Mouse (Mus musculus): ENCODE measurements around the gene Sox18. TPM values are rescaled to one million over a fixed set of nuclear protein-coding genes. Genes with fewer than 3 reads are reported as not detected.

The Sox18 gene
- total and polyA plus RNA-seq, 3 experiments, result 0.04 TPM; not detected in 2

DNA sequence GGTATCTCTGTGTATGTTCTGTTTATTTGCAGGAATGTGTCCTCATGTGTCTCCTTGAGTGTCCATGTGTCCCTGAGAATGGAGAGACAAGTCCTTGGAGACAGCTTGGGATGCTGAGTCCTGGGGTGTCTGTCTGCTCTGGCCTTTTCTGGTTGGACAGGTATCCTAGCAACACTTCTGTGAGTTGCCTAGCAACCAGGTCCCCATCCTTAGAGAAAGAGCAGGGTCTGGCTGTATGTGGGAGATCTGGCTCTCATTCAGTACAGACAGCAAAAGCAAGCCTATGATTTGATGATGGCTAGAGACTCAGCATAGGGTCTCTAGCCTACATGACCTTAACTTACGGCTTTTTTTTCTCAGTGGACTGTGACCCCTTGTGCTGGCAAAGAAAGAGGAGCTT lies 42.3 kb upstream of the Sox18 start:
- DNase-seq (ENCODE audit: low read depth, low spot score), result no peak
- Histone ChIP-seq H3K9ac (ENCODE audit: control insufficient read depth, low read depth, low read length, poor library complexity, severe bottlenecking) (no peak overlapping the region), H3K36me3 (ENCODE audit: control insufficient read depth in 1 of 2, insufficient read depth in 2 of 2, low read length in 2 of 2) (0 out of 4 replicates have a peak, but pooled peaks cover 0 to 2% of the 10 kb centered on the region in 2 experiments), H3K27me3 (ENCODE audit: control insufficient read depth in 1 of 2, insufficient read depth in 2 of 2, low read length in 2 of 2) (no peaks in the 10 kb centered on the region), H3K79me2 (ENCODE audit: control insufficient read depth, insufficient read depth, low read length, poor library complexity) (no peaks in the 10 kb centered on the region), H3K9me3 (replicated peaks; ENCODE audit: insufficient read depth, low read length) (no peaks in the 10 kb centered on the region), H3K4me1 (ENCODE audit: control insufficient read depth in 1 of 2, insufficient read depth in 2 of 2, low read length in 2 of 2) (peaks cover 2 to 10% of the 10 kb centered on the region in 2 experiments; a peak in 2 of 4 replicates), H3K4me3 (ENCODE audit: control insufficient read depth in 1 of 2, insufficient read depth in 1 of 2, low read depth in 2 of 2, low read length in 2 of 2) (no peak overlapping the region), H3K27ac (ENCODE audit: control insufficient read depth, low read depth, low read length) (no peak overlapping the region)
- TF ChIP-seq KAT2A (conservative IDR thresholded peaks at IDR 0.05; ENCODE audit: low read depth, low read length) (no peak), MAZ (IDR thresholded peaks at IDR 0.05; ENCODE audit: low read depth, low read length) (no peak), MYC (IDR thresholded peaks at IDR 0.05; ENCODE audit: low read depth, low read length) (no peak), TBP (IDR thresholded peaks at IDR 0.05; ENCODE audit: low read depth, low read length) (no peak), BHLHE40 (IDR thresholded peaks at IDR 0.05; ENCODE audit: borderline replicate concordance, low read depth, low read length) (no peak), SIN3A (IDR thresholded peaks at IDR 0.05; ENCODE audit: low read length) (no peak), EP300 (IDR thresholded peaks at IDR 0.05; ENCODE audit: low read depth in 1 of 2, low read length in 2 of 2) (no peak), JUND (IDR thresholded peaks at IDR 0.05; ENCODE audit: low read depth, low read length) (no peak)

DNA sequence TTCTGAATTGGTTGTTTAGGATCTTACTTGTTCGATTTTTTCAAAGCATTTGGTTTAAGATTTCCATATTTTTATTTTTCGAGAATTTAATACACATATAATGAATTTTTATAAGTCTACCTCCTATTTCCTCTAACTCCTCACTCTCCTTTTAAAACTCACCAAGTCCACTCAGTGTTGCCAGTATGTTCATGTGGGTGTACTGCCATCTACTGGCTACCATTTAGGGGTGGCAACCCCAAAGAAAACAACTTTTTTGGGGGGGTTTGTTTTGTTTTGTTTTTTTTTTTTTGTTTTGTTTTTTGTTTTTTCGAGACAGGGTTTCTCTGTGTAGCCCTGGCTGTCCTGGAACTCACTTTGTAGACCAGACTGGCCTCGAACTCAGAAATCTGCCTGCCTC lies 35.2 kb upstream of the Sox18 start:
- peaks cover 0 to 7% of the 10 kb centered on the region in 2 experiments; a peak in 1 of 4 replicates for H3K36me3 ChIP-seq (ENCODE audit: control insufficient read depth in 1 of 2, insufficient read depth in 2 of 2, low read length in 2 of 2)
- no peak overlapping the region for H3K27ac ChIP-seq (ENCODE audit: control insufficient read depth, low read depth, low read length)
- H3K27me3 ChIP-seq (ENCODE audit: control insufficient read depth in 1 of 2, insufficient read depth in 2 of 2, low read length in 2 of 2), result no peaks in the 10 kb centered on the region; a peak in 1 of 4 replicates
- no peaks in the 10 kb centered on the region for H3K79me2 ChIP-seq (ENCODE audit: control insufficient read depth, insufficient read depth, low read length, poor library complexity)
- H3K9me3 ChIP-seq (replicated peaks; ENCODE audit: insufficient read depth, low read length), result no peaks in the 10 kb centered on the region
- DNase-seq (ENCODE audit: low read depth, low spot score), result peak; percentile 73
- no peak overlapping the region for H3K9ac ChIP-seq (ENCODE audit: control insufficient read depth, low read depth, low read length, poor library complexity, severe bottlenecking)
- H3K4me3 ChIP-seq (ENCODE audit: control insufficient read depth in 1 of 2, insufficient read depth in 1 of 2, low read depth in 2 of 2, low read length in 2 of 2), result no peak overlapping the region
- peaks cover 3% of the 10 kb centered on the region in 2 experiments; a peak in 2 of 4 replicates for H3K4me1 ChIP-seq (ENCODE audit: control insufficient read depth in 1 of 2, insufficient read depth in 2 of 2, low read length in 2 of 2)
- no peak for TF ChIP-seq MEF2A (IDR thresholded peaks at IDR 0.05; ENCODE audit: extremely low read depth, insufficient replicate concordance, low read depth, low read length, poor library complexity, severe bottlenecking)
- TF ChIP-seq NELFE (IDR thresholded peaks at IDR 0.05; ENCODE audit: low read depth, low read length), result no peak
- peak; percentile 81 for TF ChIP-seq SMC3 (IDR thresholded peaks at IDR 0.05; ENCODE audit: low read depth, low read length)
- TF ChIP-seq GATA1 (IDR thresholded peaks at IDR 0.05; ENCODE audit: low read depth, low read length), result no peak
- TF ChIP-seq CTCF (IDR thresholded peaks at IDR 0.05 in 2 of 3, conservative IDR thresholded peaks at IDR 0.05 in 1 of 3; ENCODE audit: control insufficient read depth in 1 of 3, insufficient read depth in 1 of 3, low read depth in 2 of 3, low read length in 3 of 3, poor library complexity in 1 of 3, severe bottlenecking in 1 of 3), result peak; percentile 37 to 79 (median 66)
- peak; percentile 67 for TF ChIP-seq ZNF384 (IDR thresholded peaks at IDR 0.05; ENCODE audit: low read depth, low read length)
- TF ChIP-seq MAX (IDR thresholded peaks at IDR 0.05; ENCODE audit: low read length), result no peak
- no peak for TF ChIP-seq KAT2A (conservative IDR thresholded peaks at IDR 0.05; ENCODE audit: low read depth, low read length)
- no peak for TF ChIP-seq TAL1 (IDR thresholded peaks at IDR 0.05; ENCODE audit: low read length)
- no peak for TF ChIP-seq GABPA (IDR thresholded peaks at IDR 0.05; ENCODE audit: low read depth, low read length)
- 0 out of 2 replicates have a peak, but pooled peaks have one; percentile 12 for TF ChIP-seq ELF1 (IDR thresholded peaks at IDR 0.05; ENCODE audit: low read depth, low read length)
- no peak for TF ChIP-seq UBTF (IDR thresholded peaks at IDR 0.05; ENCODE audit: borderline replicate concordance, insufficient read depth, low read depth, low read length)
- TF ChIP-seq JUND (IDR thresholded peaks at IDR 0.05; ENCODE audit: low read depth, low read length), result no peak
- no peak for TF ChIP-seq POLR2AphosphoS5 (IDR thresholded peaks at IDR 0.05; ENCODE audit: borderline replicate concordance, low read depth, low read length)
- TF ChIP-seq MYC (IDR thresholded peaks at IDR 0.05; ENCODE audit: low read depth, low read length), result no peak
- TF ChIP-seq TBP (IDR thresholded peaks at IDR 0.05; ENCODE audit: low read depth, low read length), result no peak
- no peak for TF ChIP-seq ZKSCAN1 (IDR thresholded peaks at IDR 0.05; ENCODE audit: low read depth, low read length)
- TF ChIP-seq ZMIZ1 (IDR thresholded peaks at IDR 0.05; ENCODE audit: low read depth, low read length), result no peak
- peak; percentile 85 for TF ChIP-seq ZC3H11A (IDR thresholded peaks at IDR 0.05; ENCODE audit: low read depth, low read length)
- TF ChIP-seq TCF12 (IDR thresholded peaks at IDR 0.05; ENCODE audit: low read depth, low read length), result no peak
- TF ChIP-seq NRF1 (IDR thresholded peaks at IDR 0.05; ENCODE audit: insufficient read depth, low read depth, low read length, poor library complexity, severe bottlenecking), result no peak
- TF ChIP-seq POLR2A (IDR thresholded peaks at IDR 0.05; ENCODE audit: control insufficient read depth in 1 of 2, insufficient read depth in 1 of 2, low read depth in 1 of 2, low read length in 2 of 2, poor library complexity in 1 of 2), result no peak
- TF ChIP-seq ETS1 (IDR thresholded peaks at IDR 0.05; ENCODE audit: low read depth, low read length), result no peak
- TF ChIP-seq RCOR1 (IDR thresholded peaks at IDR 0.05; ENCODE audit: low read depth, low read length), result no peak
- TF ChIP-seq MYB (IDR thresholded peaks at IDR 0.05; ENCODE audit: low read depth, low read length), result no peak
- TF ChIP-seq E2F4 (IDR thresholded peaks at IDR 0.05; ENCODE audit: borderline replicate concordance, low read depth, low read length), result no peak
- TF ChIP-seq SIN3A (IDR thresholded peaks at IDR 0.05; ENCODE audit: low read length), result no peak
- no peak for TF ChIP-seq POLR2AphosphoS2 (IDR thresholded peaks at IDR 0.05; ENCODE audit: low read length)
